Mouse (Mus musculus): ENCODE data around the gene Acsm2.

DNA sequence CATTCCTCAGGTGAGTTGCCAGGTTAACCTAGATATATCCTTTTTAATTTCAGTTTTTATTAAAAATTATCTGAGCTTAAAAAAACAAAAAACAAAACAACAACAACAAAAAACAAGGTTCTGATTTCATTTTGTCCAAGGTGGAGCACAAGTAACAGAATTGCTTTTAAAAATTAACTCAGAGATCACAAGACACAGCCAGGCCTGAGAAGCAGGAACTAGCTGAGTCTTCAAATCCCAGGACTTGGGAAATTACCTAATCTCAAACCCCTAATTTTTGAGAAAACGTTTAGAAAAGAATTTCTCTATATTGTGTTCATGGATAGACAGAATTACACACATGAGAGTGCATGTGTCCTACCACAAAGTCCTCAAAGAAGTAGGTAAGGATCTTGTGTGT, 21.2 kb upstream of the Acsm2 start:
- TF ChIP-seq POLR2A (IDR thresholded peaks at IDR 0.05; ENCODE audit: control insufficient read depth, low read depth, low read length), result no peak
- no peak for TF ChIP-seq CTCF (IDR thresholded peaks at IDR 0.05; ENCODE audit: control insufficient read depth, insufficient read depth, insufficient replicate concordance, low read depth, low read length)

Measured in testis, adult 2 months (tissue).